Mouse (Mus musculus): ENCODE results near the gene Gnb4. TPM values are rescaled to one million over a fixed set of nuclear protein-coding genes. Genes with fewer than 3 reads are reported as not detected.

Gene Gnb4
- polyA plus RNA-seq, 1 experiment = 34.4 TPM

- DNase-seq = no peak
- Histone ChIP-seq H3K27ac (ENCODE audit: insufficient read depth, low read length) (no peak overlapping the region), H3K4me3 (replicated peaks; ENCODE audit: insufficient read depth, low read depth, low read length) (no peak overlapping the region), H3K4me1 (ENCODE audit: control insufficient read depth, insufficient read depth, low read length) (no peaks in the 10 kb centered on the region), H3K27me3 (ENCODE audit: control insufficient read depth, insufficient read depth, low read length) (no peaks in the 10 kb centered on the region)
- WGBS = 87% methylated on average over 5 of the region's 5 CpGs
- TF ChIP-seq POLR2A (IDR thresholded peaks at IDR 0.05; ENCODE audit: borderline replicate concordance, insufficient read depth, low read length) (no peak), CTCF (IDR thresholded peaks at IDR 0.05; ENCODE audit: borderline replicate concordance, insufficient read depth, low read depth, low read length) (no peak)
These were observed 16.4 kb upstream of the Gnb4 start for GRCm38 (mm10) chr3:32632760-32633264.

DNA sequence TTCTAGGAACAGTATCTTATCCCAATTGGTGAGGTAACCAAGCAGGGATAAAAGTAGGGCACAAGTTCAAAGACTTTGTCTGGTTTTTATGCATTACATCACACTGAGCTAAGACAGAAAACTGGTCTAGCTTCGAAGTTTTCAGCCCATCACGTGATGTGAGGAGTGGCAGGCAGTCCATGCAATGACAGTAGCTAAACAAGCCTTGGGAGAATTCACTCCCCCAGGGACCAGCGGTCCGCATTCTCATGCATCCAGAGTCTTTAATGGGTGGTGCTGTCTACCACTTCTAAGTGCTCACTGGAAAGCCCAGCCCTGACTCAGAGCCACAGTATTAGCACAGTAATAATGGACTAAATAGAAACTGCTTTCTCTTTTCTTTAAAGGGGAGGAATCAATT lies 13.8 kb upstream of the Gnb4 start:
- Histone ChIP-seq H3K27ac (ENCODE audit: insufficient read depth, low read length) (no peak overlapping the region), H3K4me3 (replicated peaks; ENCODE audit: insufficient read depth, low read depth, low read length) (no peak overlapping the region), H3K27me3 (ENCODE audit: control insufficient read depth, insufficient read depth, low read length) (no peaks in the 10 kb centered on the region), H3K4me1 (ENCODE audit: control insufficient read depth, insufficient read depth, low read length) (no peaks in the 10 kb centered on the region)
- no peak for TF ChIP-seq POLR2A (IDR thresholded peaks at IDR 0.05; ENCODE audit: borderline replicate concordance, insufficient read depth, low read length)
- TF ChIP-seq CTCF (IDR thresholded peaks at IDR 0.05; ENCODE audit: borderline replicate concordance, insufficient read depth, low read depth, low read length) = no peak
- 58% methylated on average over 4 of the region's 4 CpGs for WGBS
- DNase-seq = no peak

- DNase-seq = no peak
- Histone ChIP-seq H3K4me1 (ENCODE audit: control insufficient read depth, insufficient read depth, low read length) (no peaks in the 10 kb centered on the region), H3K4me3 (replicated peaks; ENCODE audit: insufficient read depth, low read depth, low read length) (no peak overlapping the region), H3K27me3 (ENCODE audit: control insufficient read depth, insufficient read depth, low read length) (no peaks in the 10 kb centered on the region), H3K27ac (ENCODE audit: insufficient read depth, low read length) (no peak overlapping the region)
- no peak for TF ChIP-seq POLR2A (IDR thresholded peaks at IDR 0.05; ENCODE audit: borderline replicate concordance, insufficient read depth, low read length)
- TF ChIP-seq CTCF (IDR thresholded peaks at IDR 0.05; ENCODE audit: borderline replicate concordance, insufficient read depth, low read depth, low read length) = no peak
- 78% methylated on average over 7 of the region's 7 CpGs for WGBS
These were observed 11.8 kb upstream of the Gnb4 start for GRCm38 (mm10) chr3:32628141-32628540.

GRCm38 (mm10) chr3:32622106-32622505 lies 5.7 kb upstream of the Gnb4 start:
- H3K27me3 ChIP-seq (ENCODE audit: control insufficient read depth, insufficient read depth, low read length) = no peaks in the 10 kb centered on the region; the same call in 1 of the 2 replicates
- TF ChIP-seq POLR2A (IDR thresholded peaks at IDR 0.05; ENCODE audit: borderline replicate concordance, insufficient read depth, low read length) = no peak
- no peak for TF ChIP-seq CTCF (IDR thresholded peaks at IDR 0.05; ENCODE audit: borderline replicate concordance, insufficient read depth, low read depth, low read length)
- H3K4me3 ChIP-seq (replicated peaks; ENCODE audit: insufficient read depth, low read depth, low read length) = no peak overlapping the region
- DNase-seq = no peak
- no peak overlapping the region for H3K27ac ChIP-seq (ENCODE audit: insufficient read depth, low read length)
- no peaks in the 10 kb centered on the region for H3K4me1 ChIP-seq (ENCODE audit: control insufficient read depth, insufficient read depth, low read length)
- 89% methylated on average over 3 of the region's 3 CpGs for WGBS

GRCm38 (mm10) chr3:32621658-32622057 lies 5.3 kb upstream of the Gnb4 start:
- H3K4me3 ChIP-seq (replicated peaks; ENCODE audit: insufficient read depth, low read depth, low read length) = no peak overlapping the region
- no peak for TF ChIP-seq POLR2A (IDR thresholded peaks at IDR 0.05; ENCODE audit: borderline replicate concordance, insufficient read depth, low read length)
- no peak for TF ChIP-seq CTCF (IDR thresholded peaks at IDR 0.05; ENCODE audit: borderline replicate concordance, insufficient read depth, low read depth, low read length)
- H3K27me3 ChIP-seq (ENCODE audit: control insufficient read depth, insufficient read depth, low read length) = no peaks in the 10 kb centered on the region; the same call in 1 of the 2 replicates
- 89% methylated on average over 1 of the region's 1 CpGs for WGBS
- DNase-seq = no peak
- H3K4me1 ChIP-seq (ENCODE audit: control insufficient read depth, insufficient read depth, low read length) = no peaks in the 10 kb centered on the region
- H3K27ac ChIP-seq (ENCODE audit: insufficient read depth, low read length) = no peak overlapping the region

DNA sequence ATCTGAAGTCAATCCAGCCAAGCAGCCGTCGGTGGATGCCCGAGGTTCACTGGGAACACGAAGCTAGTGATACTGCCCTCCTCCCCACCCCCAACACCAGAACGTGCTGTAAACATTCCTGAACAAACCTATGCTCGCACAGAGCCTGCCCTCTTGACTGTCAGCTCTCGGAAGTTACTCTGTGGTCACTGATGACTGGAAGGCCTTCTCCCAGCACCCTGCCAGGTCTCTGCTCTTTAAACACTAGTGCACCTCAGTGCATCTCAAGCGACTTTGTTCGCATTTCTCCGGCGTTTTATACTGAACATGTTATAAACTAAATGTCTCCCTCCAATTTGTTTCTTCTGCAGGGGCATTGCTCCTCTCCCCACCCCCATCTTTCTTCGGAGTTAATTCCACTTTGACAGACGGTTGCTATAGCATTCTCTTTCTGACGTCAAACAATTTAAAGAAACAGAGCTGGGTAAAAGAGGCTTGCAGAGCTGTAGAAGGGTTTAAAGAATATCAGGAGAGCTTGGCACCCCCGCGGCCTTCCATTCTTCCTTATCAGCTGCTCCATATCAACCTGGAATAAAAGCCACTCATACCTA lies 763 bp upstream of the Gnb4 start:
- no peak overlapping the region for H3K27ac ChIP-seq (ENCODE audit: insufficient read depth, low read length)
- WGBS = 24% methylated on average over 16 of the region's 16 CpGs
- DNase-seq = no peak
- no peak overlapping the region for H3K4me3 ChIP-seq (replicated peaks; ENCODE audit: insufficient read depth, low read depth, low read length)
- peaks cover 2% of the 10 kb centered on the region; the same call in 1 of the 2 replicates for H3K27me3 ChIP-seq (ENCODE audit: control insufficient read depth, insufficient read depth, low read length)
- no peaks in the 10 kb centered on the region for H3K4me1 ChIP-seq (ENCODE audit: control insufficient read depth, insufficient read depth, low read length)
- TF ChIP-seq CTCF (IDR thresholded peaks at IDR 0.05; ENCODE audit: borderline replicate concordance, insufficient read depth, low read depth, low read length) (no peak), POLR2A (IDR thresholded peaks at IDR 0.05; ENCODE audit: borderline replicate concordance, insufficient read depth, low read length) (no peak)

DNA sequence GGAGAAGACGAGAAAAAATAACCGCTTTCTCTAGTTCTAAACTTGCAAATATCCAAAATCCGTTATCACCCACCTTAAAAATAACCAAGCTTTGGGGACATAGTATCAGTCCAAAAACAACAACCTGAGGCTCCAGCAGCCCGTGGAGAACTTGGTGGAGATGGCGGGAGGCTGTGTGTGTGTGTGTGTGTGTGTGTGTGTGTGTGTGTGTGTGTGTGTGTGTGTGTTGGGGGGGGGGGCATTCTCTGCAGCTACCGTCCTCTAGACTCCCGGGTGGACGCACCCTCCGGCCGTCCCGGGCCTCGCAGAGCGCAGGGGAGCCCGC lies 417 bp downstream of the Gnb4 start:
- Histone ChIP-seq H3K27ac (ENCODE audit: insufficient read depth, low read length) (no peak overlapping the region), H3K4me1 (ENCODE audit: control insufficient read depth, insufficient read depth, low read length) (no peaks in the 10 kb centered on the region), H3K27me3 (ENCODE audit: control insufficient read depth, insufficient read depth, low read length) (peaks cover 2% of the 10 kb centered on the region; the same call in 1 of the 2 replicates), H3K4me3 (replicated peaks; ENCODE audit: insufficient read depth, low read depth, low read length) (peak overlapping the region; percentile 1)
- no peak for TF ChIP-seq CTCF (IDR thresholded peaks at IDR 0.05; ENCODE audit: borderline replicate concordance, insufficient read depth, low read depth, low read length)
- no peak for TF ChIP-seq POLR2A (IDR thresholded peaks at IDR 0.05; ENCODE audit: borderline replicate concordance, insufficient read depth, low read length)
- no peak for DNase-seq
- WGBS = 8% methylated on average over 8 of the region's 14 CpGs

GRCm38 (mm10) chr3:32615376-32615775 lies 1.0 kb downstream of the Gnb4 start:
- no peak overlapping the region for H3K4me3 ChIP-seq (replicated peaks; ENCODE audit: insufficient read depth, low read depth, low read length)
- no peaks in the 10 kb centered on the region for H3K4me1 ChIP-seq (ENCODE audit: control insufficient read depth, insufficient read depth, low read length)
- DNase-seq = no peak
- H3K27me3 ChIP-seq (ENCODE audit: control insufficient read depth, insufficient read depth, low read length) = peaks cover 2% of the 10 kb centered on the region; the same call in 1 of the 2 replicates
- WGBS = 72% methylated on average over 5 of the region's 5 CpGs
- H3K27ac ChIP-seq (ENCODE audit: insufficient read depth, low read length) = no peak overlapping the region
- TF ChIP-seq CTCF (IDR thresholded peaks at IDR 0.05; ENCODE audit: borderline replicate concordance, insufficient read depth, low read depth, low read length) = no peak
- no peak for TF ChIP-seq POLR2A (IDR thresholded peaks at IDR 0.05; ENCODE audit: borderline replicate concordance, insufficient read depth, low read length)

Data from cerebellum, adult 2 months (tissue).